Mouse (Mus musculus) neural tube, embryonic 11.5 days (tissue): Measurements from ENCODE around the gene Clasrp. TPM values are rescaled to one million over a fixed set of nuclear protein-coding genes. Genes with fewer than 3 reads are reported as not detected.

Experiments
- ATAC-seq: fragments of 200-750 bp; cut with Nextera tagmentation; 2 replicates; pipeline ENCODE4 v1.8.0; 2017; ENCODE audit warnings: moderate number of reproducible peaks, mild to moderate bottlenecking, moderate TSS enrichment, moderate library complexity; ENCODE audit not compliant: insufficient read depth, low FRiP score, low TSS enrichment
- DNase-seq: peaks from one replicate; pipeline ENCODE4 v3.0.0-alpha.2; 2015; ENCODE audit warnings: low spot score
- H3K27ac ChIP-seq: fragments of 300-500 bp; sonication (generic); 2 replicates; pipeline ENCODE4 v1.5.1; 2014; ENCODE audit warnings: low read depth, mild to moderate bottlenecking, low read length
- H3K27me3 ChIP-seq: fragments of 300-500 bp; sonication (generic); 2 replicates; pipeline ENCODE4 v1.6.1; 2014; ENCODE audit warnings: mild to moderate bottlenecking, low read length, mixed read lengths; ENCODE audit not compliant: control insufficient read depth, insufficient read depth
- H3K36me3 ChIP-seq: fragments of 300-500 bp; sonication (generic); 2 replicates; pipeline ENCODE4 v1.6.1; 2014; ENCODE audit warnings: mild to moderate bottlenecking, low read length, moderate library complexity, mixed read lengths; ENCODE audit not compliant: control insufficient read depth, insufficient read depth
- H3K4me1 ChIP-seq: fragments of 300-500 bp; sonication (generic); 2 replicates; pipeline ENCODE4 v1.6.1; 2014; ENCODE audit warnings: low read length, mixed read lengths; ENCODE audit not compliant: control insufficient read depth, insufficient read depth
- H3K4me2 ChIP-seq: fragments of 300-500 bp; sonication (generic); 2 replicates; pipeline ENCODE4 v1.6.1; 2014; ENCODE audit warnings: low read depth, mild to moderate bottlenecking, moderate library complexity
- H3K4me3 ChIP-seq: fragments of 300-500 bp; sonication (generic); 2 replicates; pipeline ENCODE4 v1.5.1; 2014; ENCODE audit warnings: low read depth, low read length
- H3K9ac ChIP-seq: fragments of 300-500 bp; sonication (generic); 2 replicates; pipeline ENCODE4 v1.6.1; 2014; ENCODE audit warnings: mild to moderate bottlenecking, low read length
- H3K9me3 ChIP-seq: fragments of 300-500 bp; sonication (generic); 2 replicates; pipeline ENCODE4 v1.6.1; 2016; ENCODE audit warnings: low read length; ENCODE audit not compliant: control insufficient read depth
- WGBS: fragments of 180-500 bp; shearing (Covaris S2); extraction: QIAGEN DNeasy Blood & Tissue Kit; methylation state at CpG from one replicate; pipeline ENCODE4 v1.1.7; 2014; 5-methylcytosine and 5-hydroxymethylcytosine counted together
- polyA plus RNA-seq: library from polyadenylated mRNA; unstranded; fragments of >200 nt; fragmentation: Nextera tagmentation; extraction: Ambion mirVana; gene quantifications from 2 replicates; pipeline ENCODE4 v1.2.1, GENCODE M21; 2014

The Clasrp gene
- polyA plus RNA-seq, 1 experiment from 2014 or later, result 53.5 TPM

DNA sequence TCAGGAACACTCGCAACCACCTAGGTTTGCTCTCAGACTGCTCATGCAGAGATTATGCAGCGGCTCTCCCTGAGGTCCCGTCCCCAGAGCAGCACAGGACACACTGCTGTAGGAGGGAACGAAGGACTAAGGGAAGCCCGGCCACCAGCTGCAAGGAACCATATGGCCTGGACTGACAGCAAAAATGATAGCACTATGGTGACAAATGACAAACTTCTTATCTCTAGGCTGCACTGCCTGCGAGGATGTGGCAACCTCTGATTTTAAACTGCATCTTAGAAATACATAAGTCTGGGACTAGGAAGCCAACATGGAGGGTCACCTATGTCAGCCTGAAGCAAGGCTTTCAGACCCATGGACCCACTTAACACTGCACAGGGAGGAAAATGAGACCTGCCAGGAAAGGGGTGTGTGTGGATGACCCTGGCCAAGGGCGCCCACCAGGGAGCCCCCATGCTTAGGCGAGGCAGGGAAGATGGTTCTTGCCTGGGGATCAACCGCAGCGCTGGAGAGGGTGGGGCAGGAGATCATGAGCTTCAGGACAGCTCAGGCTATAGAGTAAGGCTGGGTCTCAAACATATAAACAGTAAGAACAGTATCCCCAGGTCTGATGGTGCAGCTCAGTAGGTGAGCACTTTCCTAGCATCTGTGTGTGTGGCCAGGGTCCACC lies 11.1 kb downstream of the Clasrp start:
- ATAC-seq, result no peak
- Histone ChIP-seq H3K27me3 (no peaks in the 10 kb centered on the region), H3K9me3 (no peaks in the 10 kb centered on the region), H3K36me3 (peaks cover 33% of the 10 kb centered on the region), H3K4me1 (no peaks in the 10 kb centered on the region), H3K9ac (no peak overlapping the region), H3K4me3 (no peak overlapping the region), H3K4me2 (no peak overlapping the region), H3K27ac (no peak overlapping the region)
- WGBS, result 89% methylated on average over 10 of the region's 10 CpGs
- DNase-seq, result no peak

DNA sequence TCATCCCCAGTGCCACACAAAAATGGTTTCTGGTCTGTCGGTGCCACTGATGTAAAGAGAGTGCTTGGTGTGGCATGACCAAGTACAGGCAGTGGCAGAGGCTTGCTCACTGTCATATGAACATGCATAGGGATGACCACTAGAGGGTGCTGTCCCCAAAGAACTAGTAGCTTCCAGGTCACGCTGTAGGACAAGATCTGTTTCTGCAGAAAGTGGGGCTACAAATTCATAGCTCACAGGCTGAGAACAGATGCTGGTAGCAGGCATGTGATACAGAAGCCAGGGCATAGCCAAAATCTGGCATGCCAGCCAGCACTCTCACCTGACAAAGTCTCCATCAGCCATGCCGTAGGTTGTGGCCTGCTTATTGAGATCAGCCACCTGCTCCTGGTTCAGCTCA lies 14.4 kb downstream of the Clasrp start:
- ATAC-seq, result peak; percentile 49
- H3K4me3 ChIP-seq, result no peak overlapping the region
- 60% methylated on average over 3 of the region's 3 CpGs for WGBS

GRCm38 (mm10) chr7:19589207-19589606 lies 15.1 kb downstream of the Clasrp start:
- Histone ChIP-seq H3K27ac (no peak overlapping the region), H3K27me3 (no peaks in the 10 kb centered on the region), H3K36me3 (peaks cover 44% of the 10 kb centered on the region), H3K4me1 (no peaks in the 10 kb centered on the region), H3K4me2 (no peak overlapping the region), H3K9ac (no peak overlapping the region), H3K9me3 (no peaks in the 10 kb centered on the region), H3K4me3 (no peak overlapping the region)
- ATAC-seq, result no peak
- peak; percentile 64 for DNase-seq
- WGBS, result 57% methylated on average over 3 of the region's 3 CpGs

More for the DNA sequence above, 14.4 kb downstream of the Clasrp start:
- Histone ChIP-seq H3K27ac (no peak overlapping the region), H3K4me2 (no peak overlapping the region), H3K4me1 (no peaks in the 10 kb centered on the region), H3K36me3 (peaks cover 41% of the 10 kb centered on the region), H3K9me3 (no peaks in the 10 kb centered on the region), H3K9ac (no peak overlapping the region), H3K27me3 (no peaks in the 10 kb centered on the region)
- DNase-seq, result peak; percentile 63

DNA sequence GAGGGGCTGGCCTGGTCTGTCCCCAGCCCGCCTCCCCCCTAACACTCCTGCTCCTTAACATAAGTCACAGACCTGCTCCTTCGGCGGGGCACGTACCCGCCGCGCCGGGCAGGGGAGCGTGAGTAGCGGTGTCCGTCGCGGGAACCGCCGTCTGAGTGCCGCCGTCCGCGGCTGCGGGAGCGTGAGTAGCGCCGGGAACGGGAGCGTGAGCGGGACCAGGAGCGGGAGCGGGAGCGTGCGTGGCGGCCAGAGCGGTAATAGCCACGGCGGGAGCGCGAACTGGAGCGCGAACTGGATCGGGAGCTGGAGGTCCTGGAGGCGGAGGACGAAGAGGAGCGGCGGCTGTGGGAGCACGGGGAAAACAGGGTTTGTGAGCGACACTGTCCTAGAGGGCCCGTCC lies 18.0 kb downstream of the Clasrp start:
- H3K4me1 ChIP-seq, result no peaks in the 10 kb centered on the region
- no peaks in the 10 kb centered on the region for H3K27me3 ChIP-seq
- no peak overlapping the region for H3K9ac ChIP-seq
- no peaks in the 10 kb centered on the region for H3K9me3 ChIP-seq
- DNase-seq (no peak), ATAC-seq (no peak)
- no peak overlapping the region for H3K27ac ChIP-seq
- WGBS, result 72% methylated on average over 46 of the region's 46 CpGs
- H3K36me3 ChIP-seq, result peaks cover 45% of the 10 kb centered on the region
- no peak overlapping the region for H3K4me2 ChIP-seq
- no peak overlapping the region for H3K4me3 ChIP-seq

- Histone ChIP-seq H3K9ac (no peak overlapping the region), H3K9me3 (no peaks in the 10 kb centered on the region), H3K36me3 (peaks cover 12% of the 10 kb centered on the region), H3K4me1 (no peaks in the 10 kb centered on the region), H3K27me3 (peaks cover 37% of the 10 kb centered on the region), H3K4me2 (no peak overlapping the region), H3K27ac (no peak overlapping the region), H3K4me3 (no peak overlapping the region)
- WGBS, result 86% methylated on average over 8 of the region's 8 CpGs
- ATAC-seq (no peak), DNase-seq (no peak)
Measured at GRCm38 (mm10) chr7:19580634-19581033, 23.7 kb downstream of the Clasrp start.

- DNase-seq (no peak), ATAC-seq (no peak)
- H3K27ac ChIP-seq, result no peak overlapping the region
- no peak overlapping the region for H3K9ac ChIP-seq
- peaks cover 9% of the 10 kb centered on the region for H3K36me3 ChIP-seq
- H3K4me3 ChIP-seq, result no peak overlapping the region
- H3K9me3 ChIP-seq, result no peaks in the 10 kb centered on the region
- WGBS, result 87% methylated on average over 10 of the region's 10 CpGs
- no peaks in the 10 kb centered on the region for H3K4me1 ChIP-seq
- H3K27me3 ChIP-seq, result peaks cover 39% of the 10 kb centered on the region
- no peak overlapping the region for H3K4me2 ChIP-seq
Measured at GRCm38 (mm10) chr7:19579751-19580150, 24.5 kb downstream of the Clasrp start.

DNA sequence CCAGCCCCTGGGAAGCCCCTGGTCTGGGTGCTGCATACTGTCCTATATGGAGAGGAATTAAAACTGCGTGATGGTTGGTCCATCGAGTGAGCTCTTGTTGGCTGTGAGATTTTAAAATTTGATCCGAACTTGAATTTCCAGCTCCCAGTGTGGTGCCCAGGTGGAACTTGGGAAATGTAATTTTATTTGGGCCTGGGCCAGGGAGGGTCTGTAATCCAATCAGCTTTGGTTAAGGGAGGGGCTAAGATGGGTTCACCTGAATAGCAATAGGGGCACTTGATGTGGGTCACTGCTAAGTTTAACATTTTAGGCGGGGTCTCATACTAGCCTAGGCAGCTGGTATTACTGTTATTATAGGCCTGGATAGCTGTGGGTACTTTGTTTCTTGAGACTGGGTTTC lies 25.9 kb downstream of the Clasrp start:
- Histone ChIP-seq H3K9ac (no peak overlapping the region), H3K4me2 (no peak overlapping the region), H3K9me3 (no peaks in the 10 kb centered on the region), H3K27me3 (peaks cover 39% of the 10 kb centered on the region), H3K4me1 (no peaks in the 10 kb centered on the region), H3K27ac (no peak overlapping the region), H3K4me3 (no peak overlapping the region), H3K36me3 (peaks cover 4% of the 10 kb centered on the region; the same call in 1 of the 2 replicates)
- ATAC-seq, result no peak
- WGBS, result 61% methylated on average over 4 of the region's 4 CpGs
- no peak for DNase-seq

GRCm38 (mm10) chr7:19577877-19578414 lies 26.3 kb downstream of the Clasrp start:
- Histone ChIP-seq H3K9ac (no peak overlapping the region), H3K4me2 (peak overlapping the region; percentile 48), H3K27ac (no peak overlapping the region), H3K36me3 (peaks cover 4% of the 10 kb centered on the region; the same call in 1 of the 2 replicates), H3K27me3 (peaks cover 39% of the 10 kb centered on the region), H3K9me3 (no peaks in the 10 kb centered on the region), H3K4me3 (peak overlapping the region; percentile 22; the same call in 1 of the 2 replicates), H3K4me1 (no peaks in the 10 kb centered on the region)
- 15% methylated on average over 10 of the region's 10 CpGs for WGBS
- ATAC-seq, result no peak
- no peak for DNase-seq
